Mouse (Mus musculus) intestine, embryonic 16.5 days (tissue): ENCODE measurements around the gene Mn1. TPM values are rescaled to one million over a fixed set of nuclear protein-coding genes. Genes with fewer than 3 reads are reported as not detected.

Experiments
- ATAC-seq: fragments of 200-750 bp; cut with Nextera tagmentation; 2 replicates; pipeline ENCODE4 v1.8.0; 2017; ENCODE audit warnings: moderate TSS enrichment, moderate library complexity
- H3K27ac ChIP-seq: fragments of 300-500 bp; sonication (generic); 2 replicates; pipeline ENCODE4 v1.5.1; 2014; ENCODE audit warnings: mild to moderate bottlenecking, low read length
- H3K27me3 ChIP-seq: fragments of 300-500 bp; sonication (generic); replicated peaks from 2 replicates; pipeline ENCODE4 v1.6.1; 2014; ENCODE audit warnings: low read length, control low read depth, mixed read lengths; ENCODE audit not compliant: control insufficient read depth, insufficient read depth
- H3K36me3 ChIP-seq: fragments of 300-500 bp; sonication (generic); 2 replicates; pipeline ENCODE4 v1.6.1; 2014; ENCODE audit warnings: low read length, control low read depth; ENCODE audit not compliant: control insufficient read depth, insufficient read depth
- H3K4me1 ChIP-seq: fragments of 300-500 bp; sonication (generic); 2 replicates; pipeline ENCODE4 v1.6.1; 2014; ENCODE audit warnings: low read length, control low read depth, mixed read lengths; ENCODE audit not compliant: control insufficient read depth, insufficient read depth
- H3K4me2 ChIP-seq: fragments of 300-500 bp; sonication (generic); 2 replicates; pipeline ENCODE4 v1.6.1; 2014; ENCODE audit warnings: low read depth, low read length, control low read depth
- H3K4me3 ChIP-seq: fragments of 300-500 bp; sonication (generic); 2 replicates; pipeline ENCODE4 v1.5.1; 2014; ENCODE audit warnings: mild to moderate bottlenecking, low read length
- H3K9ac ChIP-seq: fragments of 300-500 bp; sonication (generic); 2 replicates; pipeline ENCODE4 v1.6.1; 2014; ENCODE audit warnings: low read depth, low read length
- H3K9me3 ChIP-seq: fragments of 300-500 bp; sonication (generic); 2 replicates; pipeline ENCODE4 v1.6.1; 2016; ENCODE audit warnings: low read length, control low read depth; ENCODE audit not compliant: control insufficient read depth
- WGBS: fragments of 180-500 bp; shearing (Covaris S2); extraction: QIAGEN DNeasy Blood & Tissue Kit; methylation state at CpG from one replicate; pipeline ENCODE4 v1.1.7; 2014; 5-methylcytosine and 5-hydroxymethylcytosine counted together
- polyA plus RNA-seq: library from polyadenylated mRNA; unstranded; fragments of >200 nt; fragmentation: Nextera tagmentation; extraction: Ambion mirVana; gene quantifications from 2 replicates; pipeline ENCODE4 v1.2.1, GENCODE M21; 2015

Gene Mn1
- polyA plus RNA-seq, 1 experiment from 2014 or later, result 7.4 TPM

DNA sequence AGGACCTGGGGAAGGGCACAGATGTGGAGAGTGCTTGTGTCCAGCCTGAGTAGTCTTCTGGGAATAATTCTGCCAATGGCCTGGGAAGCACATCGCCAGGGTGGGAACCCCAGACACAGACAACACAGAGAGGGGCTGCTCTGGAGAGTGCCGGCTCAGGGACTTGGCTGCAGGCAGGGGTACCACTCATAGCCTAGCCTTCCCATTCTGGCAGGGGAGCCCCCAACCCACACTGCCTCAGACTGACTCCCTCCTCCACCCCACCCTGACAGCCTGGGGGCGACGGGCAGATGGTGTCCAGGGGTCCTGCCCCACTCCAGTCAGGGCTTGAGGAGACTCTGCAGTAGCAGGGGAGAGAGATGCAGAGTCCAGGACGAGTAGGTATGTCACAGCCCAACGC, 41.5 kb downstream of the Mn1 start:
- Histone ChIP-seq H3K27me3 (no peaks in the 10 kb centered on the region), H3K36me3 (no peaks in the 10 kb centered on the region), H3K9me3 (no peaks in the 10 kb centered on the region), H3K4me2 (no peak overlapping the region), H3K4me3 (no peak overlapping the region), H3K4me1 (no peaks in the 10 kb centered on the region), H3K9ac (no peak overlapping the region), H3K27ac (no peak overlapping the region)
- no peak for ATAC-seq
- 86% methylated on average over 6 of the region's 6 CpGs for WGBS

DNA sequence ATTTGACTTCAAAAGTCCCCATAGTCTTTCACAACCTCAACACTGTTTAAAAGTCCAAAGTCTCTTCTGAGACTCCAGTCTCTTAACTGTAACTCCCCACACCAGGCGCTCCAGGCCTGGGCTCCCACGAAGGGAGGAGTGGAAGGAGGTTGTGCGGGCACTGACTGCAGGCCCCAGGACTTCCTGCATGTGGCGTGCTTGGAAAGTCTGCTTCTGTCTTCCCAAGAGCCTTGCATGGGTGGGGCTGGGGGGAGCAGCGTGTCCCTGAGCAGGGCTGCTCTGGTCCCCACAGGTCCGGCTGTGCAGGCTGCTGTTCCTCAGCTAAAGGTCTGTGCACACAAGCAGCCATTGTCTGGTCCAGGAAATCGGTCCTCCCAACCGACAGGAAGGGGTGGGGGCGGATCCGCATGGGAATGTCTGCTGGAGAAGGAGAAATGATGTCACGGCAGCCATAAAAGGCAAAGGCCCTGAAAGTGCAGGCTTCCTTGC, 48.7 kb downstream of the Mn1 start:
- Histone ChIP-seq H3K4me2 (no peak overlapping the region), H3K27ac (peak overlapping the region; percentile 56), H3K9me3 (no peaks in the 10 kb centered on the region), H3K27me3 (no peaks in the 10 kb centered on the region), H3K36me3 (no peaks in the 10 kb centered on the region), H3K4me1 (no peaks in the 10 kb centered on the region), H3K4me3 (no peak overlapping the region), H3K9ac (no peak overlapping the region)
- WGBS, result 44% methylated on average over 11 of the region's 11 CpGs
- ATAC-seq, result peak; percentile 82

DNA sequence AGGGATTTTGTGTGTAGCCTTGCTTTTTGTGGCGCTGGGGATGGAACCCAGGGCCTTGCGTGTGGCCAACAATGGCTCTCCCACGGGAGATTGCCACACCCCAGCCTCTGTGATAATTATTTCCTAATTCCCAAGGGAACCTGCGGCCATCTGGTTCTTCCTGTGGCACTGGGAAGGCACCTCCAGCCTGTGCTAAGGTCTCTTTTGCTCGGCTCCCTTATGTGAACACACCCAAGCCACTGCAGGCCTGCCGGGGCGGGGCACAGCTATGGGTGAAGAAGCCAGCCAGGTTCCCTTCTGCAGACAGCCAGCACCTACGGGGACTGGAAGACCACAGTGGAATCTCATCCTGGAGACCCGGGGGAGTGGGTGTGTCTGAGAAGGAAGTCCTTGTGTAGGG, 49.3 kb downstream of the Mn1 start:
- H3K9me3 ChIP-seq, result no peaks in the 10 kb centered on the region
- H3K9ac ChIP-seq, result no peak overlapping the region
- H3K4me2 ChIP-seq, result no peak overlapping the region
- H3K36me3 ChIP-seq, result no peaks in the 10 kb centered on the region
- H3K27me3 ChIP-seq, result no peaks in the 10 kb centered on the region
- no peak overlapping the region; the same call in 1 of the 2 replicates for H3K27ac ChIP-seq
- H3K4me1 ChIP-seq, result no peaks in the 10 kb centered on the region
- WGBS, result 67% methylated on average over 9 of the region's 9 CpGs
- H3K4me3 ChIP-seq, result no peak overlapping the region
- peak; percentile 23; the same call in 1 of the 2 replicates for ATAC-seq

DNA sequence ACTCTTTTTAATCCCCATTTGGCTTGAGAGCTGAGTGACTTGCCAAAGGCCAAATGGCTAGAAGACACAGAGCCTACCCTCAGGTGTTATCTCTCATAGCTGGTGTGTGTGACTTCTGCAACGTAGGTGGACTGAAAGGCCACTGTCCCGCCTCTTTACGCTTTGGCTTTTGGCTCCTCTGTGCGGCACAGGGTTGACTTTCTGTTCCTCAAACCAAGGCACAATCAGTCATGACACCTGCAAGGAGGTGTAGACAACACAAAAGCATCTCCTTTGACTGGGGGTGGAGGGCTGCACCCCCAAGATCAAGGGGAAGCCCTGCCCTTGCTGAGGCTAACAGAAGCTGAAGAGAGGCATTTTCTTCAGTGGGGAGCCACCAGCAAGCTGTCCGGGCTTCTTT, 50.5 kb downstream of the Mn1 start:
- H3K9me3 ChIP-seq, result no peaks in the 10 kb centered on the region
- no peaks in the 10 kb centered on the region for H3K27me3 ChIP-seq
- no peak for ATAC-seq
- H3K4me2 ChIP-seq, result no peak overlapping the region
- no peak overlapping the region for H3K27ac ChIP-seq
- H3K36me3 ChIP-seq, result no peaks in the 10 kb centered on the region
- H3K4me3 ChIP-seq, result no peak overlapping the region
- 57% methylated on average over 5 of the region's 5 CpGs for whole genome bisulfite sequencing
- no peak overlapping the region for H3K9ac ChIP-seq
- no peaks in the 10 kb centered on the region for H3K4me1 ChIP-seq

DNA sequence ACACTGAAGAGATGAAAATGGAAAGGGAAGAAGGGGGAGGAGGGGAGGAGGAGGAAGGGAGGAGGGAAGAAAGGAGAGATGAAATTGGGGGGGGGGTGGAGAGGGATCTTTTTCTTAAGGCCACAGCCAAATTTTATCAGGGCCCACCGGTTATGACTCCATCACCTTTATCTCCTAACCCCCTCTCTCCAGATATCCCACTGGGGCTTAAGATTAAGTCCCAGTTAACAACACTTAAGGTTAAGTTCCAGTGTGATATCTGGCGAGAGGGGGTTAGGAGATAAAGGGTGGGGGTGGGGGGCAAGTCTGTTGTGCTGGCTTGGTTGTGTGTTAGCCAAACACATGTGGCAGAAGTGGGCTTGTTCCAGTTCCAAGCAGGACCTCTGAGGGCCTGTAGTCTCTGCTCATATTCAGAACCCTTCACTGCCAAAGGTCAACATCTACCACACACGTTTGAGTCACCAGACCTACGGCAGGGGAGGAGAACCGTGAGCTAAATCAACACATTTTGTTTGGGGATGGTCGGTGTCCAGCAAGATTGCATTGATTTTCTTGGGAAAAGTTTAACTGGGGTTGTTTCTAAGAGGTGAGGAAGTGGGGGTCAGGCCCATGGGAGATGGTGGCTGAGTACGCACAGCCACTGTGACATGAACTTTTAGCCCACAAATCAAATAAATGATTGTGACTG, 52.2 kb downstream of the Mn1 start:
- WGBS, result 54% methylated on average over 7 of the region's 7 CpGs
- H3K36me3 ChIP-seq, result no peaks in the 10 kb centered on the region
- H3K4me2 ChIP-seq, result no peak overlapping the region
- no peak for ATAC-seq
- H3K27ac ChIP-seq, result no peak overlapping the region
- H3K27me3 ChIP-seq, result no peaks in the 10 kb centered on the region
- H3K9ac ChIP-seq, result no peak overlapping the region
- H3K9me3 ChIP-seq, result no peaks in the 10 kb centered on the region
- H3K4me1 ChIP-seq, result 0 out of 2 replicates have a peak, but pooled peaks cover 2% of the 10 kb centered on the region
- H3K4me3 ChIP-seq, result no peak overlapping the region

DNA sequence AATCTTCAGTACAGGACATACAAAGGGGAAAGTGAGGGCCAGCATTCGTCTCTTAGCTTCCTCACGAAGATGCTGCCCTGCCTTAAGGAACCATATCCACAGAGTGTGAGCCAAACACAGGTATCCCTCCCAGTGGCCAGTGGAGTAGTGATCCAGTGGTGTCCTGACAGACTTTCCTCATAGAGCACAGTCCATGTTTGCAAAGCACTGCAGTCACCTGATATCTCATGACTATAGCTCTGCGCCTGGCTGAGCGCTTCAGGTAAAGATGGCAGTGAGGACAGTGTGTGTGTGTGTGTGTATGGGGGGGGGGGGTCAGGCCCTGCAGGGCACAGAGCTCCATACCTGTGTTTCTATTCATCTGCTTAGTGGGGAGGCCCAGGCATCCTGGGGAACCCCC, 53.7 kb downstream of the Mn1 start:
- Histone ChIP-seq H3K9me3 (no peaks in the 10 kb centered on the region), H3K9ac (no peak overlapping the region), H3K27ac (no peak overlapping the region), H3K27me3 (no peaks in the 10 kb centered on the region), H3K36me3 (no peaks in the 10 kb centered on the region), H3K4me3 (no peak overlapping the region), H3K4me2 (no peak overlapping the region), H3K4me1 (0 out of 2 replicates have a peak, but pooled peaks cover 2% of the 10 kb centered on the region)
- WGBS, result 77% methylated on average over 4 of the region's 4 CpGs
- ATAC-seq, result peak; percentile 72

DNA sequence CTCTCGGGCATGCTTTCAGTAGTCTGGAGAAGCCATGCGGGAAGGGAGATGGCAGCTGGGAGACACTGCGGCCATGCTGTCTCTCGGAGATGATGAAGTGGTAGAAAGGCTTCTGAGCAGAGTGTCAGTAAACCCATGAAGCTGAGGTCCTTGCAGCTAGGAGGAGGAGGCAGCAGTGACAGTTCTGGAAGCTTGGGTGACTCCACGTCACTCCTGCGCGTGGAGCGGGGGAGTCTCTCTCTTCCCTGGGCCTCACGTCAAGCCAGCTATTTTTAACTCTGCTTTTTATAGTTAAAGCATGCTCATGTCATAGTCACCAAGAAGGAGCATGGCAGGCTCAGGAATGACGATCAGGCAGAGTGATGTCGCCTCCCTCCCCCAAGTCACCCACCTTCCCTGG, 56.3 kb downstream of the Mn1 start:
- H3K27me3 ChIP-seq, result no peaks in the 10 kb centered on the region
- 0 out of 2 replicates have a peak, but pooled peaks cover 2% of the 10 kb centered on the region for H3K4me1 ChIP-seq
- no peak overlapping the region for H3K27ac ChIP-seq
- no peak overlapping the region for H3K4me2 ChIP-seq
- no peaks in the 10 kb centered on the region; the same call in 1 of the 2 replicates for H3K9me3 ChIP-seq
- H3K9ac ChIP-seq, result no peak overlapping the region
- ATAC-seq, result no peak
- H3K36me3 ChIP-seq, result no peaks in the 10 kb centered on the region
- WGBS, result 72% methylated on average over 11 of the region's 11 CpGs
- H3K4me3 ChIP-seq, result no peak overlapping the region

DNA sequence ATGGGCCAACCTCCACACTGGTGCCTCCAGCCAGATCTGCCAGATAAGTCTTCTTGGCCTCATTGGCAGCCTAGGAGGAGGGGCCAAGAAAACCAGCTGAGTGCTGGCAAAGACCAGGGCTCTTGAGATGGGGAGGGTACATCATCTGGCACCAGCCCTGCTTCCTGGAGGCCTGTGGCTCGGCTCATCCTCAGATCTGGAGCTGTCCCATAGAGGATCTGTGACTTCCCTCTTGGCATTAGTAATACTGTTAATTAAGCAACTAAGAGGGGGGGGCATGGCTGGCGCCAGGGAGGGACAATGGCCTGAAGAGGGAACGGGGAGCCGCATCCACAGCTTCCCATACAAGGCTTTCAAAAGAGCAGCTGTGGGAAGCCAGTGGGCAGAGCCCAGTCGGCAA, 58.6 kb downstream of the Mn1 start:
- H3K4me1 ChIP-seq, result 0 out of 2 replicates have a peak, but pooled peaks cover 2% of the 10 kb centered on the region

DNA sequence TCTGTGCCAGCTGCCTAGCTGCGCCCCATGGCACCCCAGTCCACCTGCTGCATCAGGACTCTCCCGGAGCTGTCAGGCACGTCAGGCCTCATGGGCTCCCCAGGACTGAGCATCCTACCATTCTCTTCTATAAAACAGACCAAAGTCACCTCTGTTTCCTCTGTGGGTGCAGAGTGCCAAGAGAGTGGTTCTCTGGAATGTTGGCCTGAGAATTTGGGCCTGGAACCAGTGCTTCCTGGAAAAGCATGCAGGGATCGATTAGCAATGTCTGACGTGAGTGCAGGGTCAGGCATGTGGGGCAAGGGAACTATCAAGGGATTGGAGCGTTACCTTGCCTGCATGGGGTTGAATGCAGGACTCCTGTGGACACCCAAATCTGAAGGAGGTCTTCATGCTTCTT, 59.0 kb downstream of the Mn1 start:
- Histone ChIP-seq H3K36me3 (no peaks in the 10 kb centered on the region), H3K4me3 (no peak overlapping the region), H3K9ac (no peak overlapping the region), H3K4me1 (0 out of 2 replicates have a peak, but pooled peaks cover 2% of the 10 kb centered on the region), H3K9me3 (no peaks in the 10 kb centered on the region; the same call in 1 of the 2 replicates), H3K27ac (no peak overlapping the region), H3K4me2 (no peak overlapping the region), H3K27me3 (no peaks in the 10 kb centered on the region)
- ATAC-seq, result no peak
- WGBS, result 82% methylated on average over 6 of the region's 6 CpGs

More for the DNA sequence above, 58.6 kb downstream of the Mn1 start:
- WGBS, result 79% methylated on average over 5 of the region's 5 CpGs
- Histone ChIP-seq H3K27ac (no peak overlapping the region), H3K9ac (no peak overlapping the region), H3K4me3 (no peak overlapping the region), H3K4me2 (no peak overlapping the region), H3K27me3 (no peaks in the 10 kb centered on the region), H3K36me3 (no peaks in the 10 kb centered on the region), H3K9me3 (no peaks in the 10 kb centered on the region; the same call in 1 of the 2 replicates)
- no peak for ATAC-seq
